Mouse (Mus musculus): Measurements from ENCODE around the gene Nr0b2.

- no peak for TF ChIP-seq POLR2A (IDR thresholded peaks at IDR 0.05; ENCODE audit: borderline replicate concordance, low read depth, low read length)
- no peak for TF ChIP-seq CTCF (IDR thresholded peaks at IDR 0.05; ENCODE audit: low read depth, low read length)
Measured at GRCm38 (mm10) chr4:133599116-133599515, 45.9 kb downstream of the Nr0b2 start.
